Mouse (Mus musculus): Measurements from ENCODE around the gene Bgn. TPM values are rescaled to one million over a fixed set of nuclear protein-coding genes. Genes with fewer than 3 reads are reported as not detected.

The Bgn gene
- polyA plus RNA-seq, 1 experiment from 2014 or later: 12.3 TPM

GRCm38 (mm10) chrX:73505130-73505735 lies 21.8 kb downstream of the Bgn start:
- H3K4me1 ChIP-seq: peaks cover 8% of the 10 kb centered on the region
- 78% methylated on average over 5 of the region's 5 CpGs for WGBS
- H3K4me3 ChIP-seq: no peak overlapping the region
- peaks cover 72% of the 10 kb centered on the region for H3K27me3 ChIP-seq (ENCODE audit: poor library complexity, severe bottlenecking)
- no peaks in the 10 kb centered on the region for H3K9me3 ChIP-seq
- no peak for DNase-seq (ENCODE audit: extremely low spot score, low spot score)
- no peaks in the 10 kb centered on the region for H3K36me3 ChIP-seq (replicated peaks)
- no peak overlapping the region for H3K27ac ChIP-seq

GRCm38 (mm10) chrX:73506577-73506976 lies 23.2 kb downstream of the Bgn start:
- Histone ChIP-seq H3K27ac (no peak overlapping the region), H3K4me1 (peaks cover 8% of the 10 kb centered on the region), H3K4me3 (no peak overlapping the region), H3K27me3 (ENCODE audit: poor library complexity, severe bottlenecking) (peaks cover 70% of the 10 kb centered on the region), H3K36me3 (replicated peaks) (no peaks in the 10 kb centered on the region), H3K9me3 (no peaks in the 10 kb centered on the region)
- no peak for DNase-seq (ENCODE audit: extremely low spot score, low spot score)
- 85% methylated on average over 4 of the region's 4 CpGs for WGBS

- DNase-seq (ENCODE audit: extremely low spot score, low spot score): no peak
- 80% methylated on average over 3 of the region's 3 CpGs for WGBS
- Histone ChIP-seq H3K27ac (no peak overlapping the region), H3K9me3 (no peaks in the 10 kb centered on the region), H3K36me3 (replicated peaks) (no peaks in the 10 kb centered on the region), H3K4me1 (peaks cover 8% of the 10 kb centered on the region), H3K4me3 (no peak overlapping the region), H3K27me3 (ENCODE audit: poor library complexity, severe bottlenecking) (peaks cover 70% of the 10 kb centered on the region)
Measured at GRCm38 (mm10) chrX:73509209-73509608, 25.8 kb downstream of the Bgn start.

GRCm38 (mm10) chrX:73512904-73513303 lies 29.5 kb downstream of the Bgn start:
- Histone ChIP-seq H3K9me3 (no peaks in the 10 kb centered on the region), H3K36me3 (replicated peaks) (no peaks in the 10 kb centered on the region), H3K27me3 (ENCODE audit: poor library complexity, severe bottlenecking) (peaks cover 69% of the 10 kb centered on the region), H3K27ac (no peak overlapping the region), H3K4me1 (peaks cover 8% of the 10 kb centered on the region), H3K4me3 (no peak overlapping the region)
- no peak for DNase-seq (ENCODE audit: extremely low spot score, low spot score)
- WGBS: 3% methylated on average over 3 of the region's 3 CpGs

GRCm38 (mm10) chrX:73516556-73516955 lies 33.2 kb downstream of the Bgn start:
- H3K4me1 ChIP-seq: peaks cover 8% of the 10 kb centered on the region
- no peaks in the 10 kb centered on the region for H3K9me3 ChIP-seq
- no peaks in the 10 kb centered on the region for H3K36me3 ChIP-seq (replicated peaks)
- H3K27ac ChIP-seq: no peak overlapping the region
- peaks cover 84% of the 10 kb centered on the region for H3K27me3 ChIP-seq (ENCODE audit: poor library complexity, severe bottlenecking)
- no peak overlapping the region for H3K4me3 ChIP-seq
- DNase-seq (ENCODE audit: extremely low spot score, low spot score): no peak
- 75% methylated on average over 4 of the region's 4 CpGs for WGBS

GRCm38 (mm10) chrX:73517060-73517600 lies 33.7 kb downstream of the Bgn start:
- Histone ChIP-seq H3K4me3 (no peak overlapping the region), H3K4me1 (peaks cover 8% of the 10 kb centered on the region), H3K9me3 (no peaks in the 10 kb centered on the region), H3K36me3 (replicated peaks) (no peaks in the 10 kb centered on the region), H3K27ac (no peak overlapping the region), H3K27me3 (ENCODE audit: poor library complexity, severe bottlenecking) (peaks cover 83% of the 10 kb centered on the region)
- no peak for DNase-seq (ENCODE audit: extremely low spot score, low spot score)

GRCm38 (mm10) chrX:73520692-73521091 lies 37.3 kb downstream of the Bgn start:
- Histone ChIP-seq H3K27ac (no peak overlapping the region), H3K9me3 (no peaks in the 10 kb centered on the region), H3K36me3 (replicated peaks) (no peaks in the 10 kb centered on the region), H3K4me3 (no peak overlapping the region), H3K27me3 (ENCODE audit: poor library complexity, severe bottlenecking) (peaks cover 90% of the 10 kb centered on the region), H3K4me1 (no peaks in the 10 kb centered on the region)
- no peak for DNase-seq (ENCODE audit: extremely low spot score, low spot score)
- 83% methylated on average over 3 of the region's 3 CpGs for WGBS

- WGBS: 84% methylated on average over 9 of the region's 9 CpGs
- H3K27me3 ChIP-seq (ENCODE audit: poor library complexity, severe bottlenecking): peaks cover 91% of the 10 kb centered on the region
- H3K36me3 ChIP-seq (replicated peaks): no peaks in the 10 kb centered on the region
- H3K27ac ChIP-seq: no peak overlapping the region
- DNase-seq (ENCODE audit: extremely low spot score, low spot score): no peak
- no peaks in the 10 kb centered on the region for H3K4me1 ChIP-seq
- H3K9me3 ChIP-seq: no peaks in the 10 kb centered on the region
- no peak overlapping the region for H3K4me3 ChIP-seq
Measured at GRCm38 (mm10) chrX:73524318-73525222, 41.2 kb downstream of the Bgn start.

GRCm38 (mm10) chrX:73525223-73526140 lies 42.1 kb downstream of the Bgn start:
- Histone ChIP-seq H3K27ac (no peak overlapping the region), H3K27me3 (ENCODE audit: poor library complexity, severe bottlenecking) (peaks cover 87% of the 10 kb centered on the region), H3K4me1 (no peaks in the 10 kb centered on the region), H3K4me3 (no peak overlapping the region), H3K36me3 (replicated peaks) (no peaks in the 10 kb centered on the region), H3K9me3 (no peaks in the 10 kb centered on the region)
- DNase-seq (ENCODE audit: extremely low spot score, low spot score): no peak
- 81% methylated on average over 9 of the region's 9 CpGs for WGBS

GRCm38 (mm10) chrX:73526410-73526887 lies 43.0 kb downstream of the Bgn start:
- WGBS: 71% methylated on average over 3 of the region's 3 CpGs
- H3K4me3 ChIP-seq: no peak overlapping the region
- peaks cover 81% of the 10 kb centered on the region for H3K27me3 ChIP-seq (ENCODE audit: poor library complexity, severe bottlenecking)
- no peaks in the 10 kb centered on the region for H3K9me3 ChIP-seq
- H3K27ac ChIP-seq: no peak overlapping the region
- DNase-seq (ENCODE audit: extremely low spot score, low spot score): no peak
- no peaks in the 10 kb centered on the region for H3K4me1 ChIP-seq
- H3K36me3 ChIP-seq (replicated peaks): no peaks in the 10 kb centered on the region

- 88% methylated on average over 7 of the region's 7 CpGs for WGBS
- peaks cover 50% of the 10 kb centered on the region for H3K27me3 ChIP-seq (ENCODE audit: poor library complexity, severe bottlenecking)
Measured at GRCm38 (mm10) chrX:73537875-73538274, 54.5 kb downstream of the Bgn start.

GRCm38 (mm10) chrX:73543340-73543739 lies 59.9 kb downstream of the Bgn start:
- H3K4me1 ChIP-seq: no peaks in the 10 kb centered on the region
- no peaks in the 10 kb centered on the region for H3K36me3 ChIP-seq (replicated peaks)
- no peak overlapping the region for H3K4me3 ChIP-seq
- DNase-seq (ENCODE audit: extremely low spot score, low spot score): no peak
- H3K27ac ChIP-seq: no peak overlapping the region
- H3K9me3 ChIP-seq: no peaks in the 10 kb centered on the region
- H3K27me3 ChIP-seq (ENCODE audit: poor library complexity, severe bottlenecking): peaks cover 27% of the 10 kb centered on the region
- WGBS: 49% methylated on average over 3 of the region's 3 CpGs

More at GRCm38 (mm10) chrX:73537875-73538274, 54.5 kb downstream of the Bgn start:
- H3K36me3 ChIP-seq (replicated peaks): no peaks in the 10 kb centered on the region
- H3K4me1 ChIP-seq: no peaks in the 10 kb centered on the region
- no peak overlapping the region for H3K27ac ChIP-seq
- no peaks in the 10 kb centered on the region for H3K9me3 ChIP-seq
- H3K4me3 ChIP-seq: no peak overlapping the region
- DNase-seq (ENCODE audit: extremely low spot score, low spot score): no peak

Data from forebrain, embryonic 10.5 days (tissue).